Mouse (Mus musculus): ENCODE results near the gene Rpn2.
A peak's percentile ranks its signal among the peaks of the same experiment; 100 is the strongest.

Rpn2 gene

DNA sequence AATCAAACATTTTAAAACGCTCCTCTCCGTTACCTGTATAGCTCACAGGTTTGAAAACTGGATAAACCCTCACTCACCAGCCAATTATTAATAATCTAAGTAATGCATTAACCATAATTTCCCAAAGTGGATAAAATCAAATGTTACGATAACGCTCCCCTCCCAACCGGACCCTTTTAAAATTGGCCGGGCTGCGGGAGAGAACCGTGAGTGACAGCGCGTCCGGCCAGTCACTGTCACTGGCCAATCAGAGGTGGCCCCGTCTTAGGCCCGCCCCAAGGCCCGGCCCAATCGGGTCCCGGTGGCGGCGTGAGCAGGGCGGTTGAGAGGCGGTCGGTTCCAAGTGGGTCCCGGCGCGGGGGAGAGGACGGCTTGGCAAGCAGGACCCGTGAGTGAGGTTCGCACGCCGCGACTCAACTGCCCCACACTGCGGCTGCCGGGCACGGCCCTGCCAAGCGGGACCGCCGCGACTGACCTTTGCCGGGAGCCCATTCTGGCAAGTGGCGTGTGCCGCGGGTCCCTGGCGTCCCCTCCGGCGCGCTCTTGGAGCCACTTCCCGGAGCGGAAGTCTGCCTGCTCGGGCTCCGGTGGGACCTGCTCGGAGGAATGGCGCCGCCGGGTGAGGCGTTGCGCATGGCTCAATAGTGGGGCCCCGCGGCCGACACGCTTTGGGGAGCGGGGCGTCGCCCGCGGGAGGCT is at the start of gene Rpn2:
Rpn2 (plus strand) TSS at position 301 of the 699 bp plus-strand sequence.
- DNase-seq (ENCODE audit: low read depth in 2 of 2, low spot score in 2 of 2) = peak; percentile 90 to 93

DNA sequence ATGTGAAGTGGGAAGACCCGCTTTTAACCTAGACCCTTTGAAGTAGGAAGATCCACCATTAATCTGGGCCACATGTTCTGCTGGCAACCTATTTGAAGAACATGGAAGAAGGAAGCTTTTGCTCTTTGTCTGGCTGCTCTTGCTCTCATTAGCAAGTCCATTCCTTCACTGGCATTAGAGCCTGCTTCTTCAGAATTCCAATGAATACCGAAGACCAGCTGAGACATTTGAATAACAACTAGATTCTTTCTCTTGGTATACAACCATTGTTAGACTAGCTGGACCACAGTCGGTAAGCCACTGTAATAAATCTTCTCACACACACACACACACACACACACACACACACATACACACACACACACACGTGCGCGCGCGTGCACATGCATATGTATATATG is 42.9 kb upstream of the Rpn2 start:
- no peak for DNase-seq (ENCODE audit: low read depth in 2 of 2, low spot score in 2 of 2)

DNA sequence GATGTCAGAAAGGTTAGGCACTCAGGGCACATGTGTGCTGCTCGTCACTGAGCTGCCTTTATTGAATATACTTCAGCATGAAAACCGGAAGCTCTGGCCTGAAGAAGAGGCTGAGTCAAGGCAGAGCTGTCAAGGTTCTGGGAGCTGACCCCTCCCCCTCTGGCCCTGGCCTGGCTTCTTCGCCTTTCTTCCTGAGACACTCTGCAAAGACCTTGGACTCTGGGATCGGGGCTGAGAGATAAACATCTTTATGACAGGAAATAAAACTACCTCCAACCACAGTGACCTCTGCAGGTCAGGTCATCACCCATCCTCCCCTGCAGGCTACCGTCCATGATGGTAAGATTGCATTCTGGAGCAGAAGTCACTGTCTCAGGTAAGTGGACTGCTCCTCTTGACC is 33.8 kb upstream of the Rpn2 start:
- no peak for DNase-seq (ENCODE audit: low read depth in 2 of 2, low spot score in 2 of 2)

DNA sequence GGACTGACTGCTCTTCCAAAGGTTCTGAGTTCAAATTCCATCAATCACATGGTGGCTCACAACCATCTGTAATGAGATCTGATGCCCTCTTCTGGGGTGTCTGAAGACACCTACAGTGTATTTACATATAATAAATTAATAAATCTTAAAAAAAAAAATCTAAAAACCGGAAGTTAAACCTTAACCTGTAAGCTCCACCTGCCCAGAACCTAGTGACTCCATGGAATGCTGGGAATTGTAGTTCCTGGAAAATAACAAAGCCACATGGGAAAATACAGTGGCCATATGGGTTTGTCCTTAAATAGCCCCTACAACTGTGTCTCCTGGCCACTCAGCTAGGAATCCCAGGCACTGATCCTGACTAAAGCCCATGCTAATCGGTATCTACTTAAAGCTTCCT is 33.2 kb upstream of the Rpn2 start:
- no peak for DNase-seq (ENCODE audit: low read depth in 2 of 2, low spot score in 2 of 2)

DNA sequence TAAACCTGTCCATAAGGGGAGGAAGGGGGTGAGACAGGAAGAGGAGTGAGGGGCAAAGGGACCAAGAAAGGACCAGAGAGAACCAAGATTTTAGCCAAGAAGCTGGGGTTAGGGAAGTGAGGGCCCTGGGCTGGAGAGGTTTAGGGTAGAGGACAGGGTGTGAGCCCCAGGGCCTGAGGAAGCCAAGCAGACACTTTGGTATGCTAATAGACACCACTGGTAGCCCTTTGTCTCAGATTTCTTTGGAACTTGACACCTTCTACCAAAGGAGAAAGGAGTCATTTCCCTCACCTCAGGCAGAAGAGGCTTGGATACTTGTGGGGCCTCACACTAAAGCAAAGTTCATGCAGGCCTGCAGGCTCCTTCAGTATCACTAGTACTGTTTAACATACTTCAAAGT is 30.7 kb upstream of the Rpn2 start:
- DNase-seq (ENCODE audit: low read depth in 2 of 2, low spot score in 2 of 2) = no peak

DNA sequence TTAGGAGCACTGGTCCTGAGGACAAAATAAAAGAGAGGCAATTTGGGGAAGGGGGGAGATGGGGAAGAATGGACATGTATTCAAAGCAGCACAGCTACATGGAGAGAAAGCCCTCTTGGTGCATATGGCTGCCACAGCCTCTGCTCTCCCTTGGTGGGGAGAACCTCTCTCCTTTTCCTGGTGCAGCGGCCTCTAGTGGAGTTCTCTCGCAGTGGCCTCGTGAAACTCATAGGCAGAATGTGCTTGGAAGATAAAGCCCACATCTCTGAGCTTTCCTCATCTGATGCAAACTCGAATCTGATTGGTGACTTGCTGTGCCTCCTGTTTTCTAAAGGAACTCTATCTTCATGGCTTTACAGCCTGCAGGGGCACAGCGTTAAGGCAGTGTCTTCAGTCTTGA is 19.1 kb upstream of the Rpn2 start:
- DNase-seq (ENCODE audit: low read depth in 2 of 2, low spot score in 2 of 2) = peak; percentile 45 to 62

DNA sequence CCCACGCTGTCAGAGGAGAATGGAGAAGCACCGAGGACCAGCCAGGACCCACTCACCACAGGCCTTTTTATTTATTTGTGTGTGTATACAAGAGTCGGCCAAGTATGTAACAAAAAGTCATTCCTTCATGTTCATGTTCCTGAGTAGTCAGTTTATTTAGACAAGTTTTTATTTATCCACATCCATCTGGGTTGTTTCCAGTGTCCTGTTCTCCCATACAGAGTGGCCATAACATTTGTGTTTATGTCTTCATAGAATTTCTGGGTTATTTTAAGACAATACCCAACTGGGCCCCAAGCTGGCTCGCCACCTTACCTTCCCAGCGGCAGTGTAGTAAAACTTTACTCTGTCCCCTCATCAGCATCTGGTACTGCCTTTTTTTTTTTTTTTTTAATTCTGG is 16.9 kb upstream of the Rpn2 start:
- DNase-seq (ENCODE audit: low read depth in 2 of 2, low spot score in 2 of 2) = no peak

DNA sequence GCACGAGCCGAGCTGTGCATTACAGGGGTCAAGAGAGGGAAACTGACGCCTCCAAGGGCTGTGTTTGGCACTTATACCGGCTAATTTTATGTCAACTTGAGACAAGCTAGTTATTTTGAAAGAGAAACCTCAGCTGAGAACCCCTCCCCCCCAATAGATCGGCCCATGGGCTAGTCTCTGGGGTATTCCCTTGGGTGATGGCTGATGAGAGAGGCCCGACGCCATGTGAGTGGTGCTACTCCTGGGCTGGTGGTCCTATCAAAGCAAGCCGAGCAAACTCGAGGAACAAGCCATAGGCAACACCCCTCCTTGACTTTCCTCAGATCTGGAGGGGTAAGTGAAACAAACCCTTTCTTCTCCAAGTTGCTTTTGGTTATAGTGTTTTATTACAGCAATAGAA is 16.3 kb upstream of the Rpn2 start:
- no peak for DNase-seq (ENCODE audit: low read depth in 2 of 2, low spot score in 2 of 2)

DNA sequence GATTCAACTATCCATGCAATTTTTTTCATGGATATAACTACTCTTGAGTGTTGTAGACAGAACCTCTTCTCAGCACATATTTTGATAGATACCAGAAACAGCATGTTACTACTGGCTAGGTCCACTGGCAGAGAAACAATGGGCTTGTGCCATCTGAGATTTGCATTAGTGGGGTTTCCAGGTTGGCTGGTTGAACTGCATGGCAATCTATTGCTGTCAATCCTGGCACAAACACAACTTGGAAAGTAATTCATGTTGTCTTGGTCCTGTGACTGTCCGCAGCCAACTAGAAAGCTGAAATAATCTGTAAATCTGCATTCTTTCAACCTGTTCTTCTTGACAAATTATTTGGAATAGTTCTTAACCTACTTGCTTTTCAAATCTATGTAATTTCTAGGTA is 15.7 kb upstream of the Rpn2 start:
- DNase-seq (ENCODE audit: low read depth in 2 of 2, low spot score in 2 of 2) = no peak

DNA sequence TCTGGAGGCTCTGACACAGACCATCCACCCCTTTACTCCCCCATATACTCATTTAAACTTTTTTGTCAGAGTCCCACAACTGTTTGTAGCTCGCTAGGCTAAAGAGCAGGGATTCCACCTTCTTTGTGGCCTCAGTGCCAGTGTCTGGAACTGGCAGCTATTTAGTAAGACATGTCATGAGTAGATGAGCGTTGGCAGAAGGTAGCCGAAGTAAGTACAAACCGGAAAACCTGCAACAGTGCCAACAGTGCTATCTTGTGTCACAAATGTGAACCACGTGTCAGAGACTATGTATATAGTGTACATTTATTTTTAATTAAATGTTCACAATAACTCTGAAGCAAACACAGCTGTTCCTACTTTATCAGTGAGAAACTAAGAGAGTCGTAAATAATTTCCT is 15.0 kb upstream of the Rpn2 start:
- no peak for DNase-seq (ENCODE audit: low read depth in 2 of 2, low spot score in 2 of 2)

DNA sequence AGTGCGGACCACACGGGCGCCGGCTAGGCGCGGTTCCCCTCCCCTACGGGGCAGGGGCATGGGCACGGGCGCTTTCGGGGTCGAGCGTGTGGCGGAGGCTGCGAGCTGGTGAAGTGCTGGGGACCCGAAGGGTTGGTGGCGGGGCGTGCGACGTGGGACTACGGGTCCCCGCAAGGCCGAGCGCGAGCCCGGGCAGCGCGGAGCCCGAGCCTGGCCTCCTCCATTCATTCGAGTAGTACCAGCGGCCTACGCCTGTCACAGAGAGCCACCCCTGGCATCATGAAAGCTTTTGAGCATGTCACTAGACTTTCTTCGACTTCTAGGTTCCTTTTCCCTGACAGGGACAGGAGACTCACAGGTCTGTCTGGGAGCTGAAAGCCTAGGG is 591 bp downstream of the Rpn2 start, which contains the start of gene Mroh8:
Mroh8 (minus strand) TSS at position 134 of the 385 bp plus-strand sequence.
- DNase-seq (ENCODE audit: low read depth in 2 of 2, low spot score in 2 of 2) = peak in 1 of 2 experiments; percentile 8

DNA sequence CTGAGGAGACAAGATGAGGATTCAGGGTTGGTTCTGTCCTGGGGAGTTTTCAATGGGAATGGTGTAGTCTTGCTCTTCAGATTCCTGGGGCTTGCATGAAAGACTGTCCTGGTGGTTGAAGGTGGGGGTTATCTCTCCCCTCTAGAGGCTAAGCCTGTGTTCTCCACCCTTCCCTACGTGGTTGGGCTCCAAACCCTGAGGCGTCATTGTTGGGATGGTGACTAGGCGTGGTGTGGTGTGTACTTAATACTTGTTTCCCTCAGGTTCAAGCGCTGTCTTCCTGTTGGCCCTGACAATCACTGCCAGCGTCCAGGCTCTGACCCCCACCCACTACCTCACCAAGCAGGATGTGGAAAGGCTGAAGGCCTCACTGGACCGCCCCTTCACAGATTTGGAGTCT is 4.5 kb downstream of the Rpn2 start:
- DNase-seq (ENCODE audit: low read depth in 2 of 2, low spot score in 2 of 2) = no peak

DNA sequence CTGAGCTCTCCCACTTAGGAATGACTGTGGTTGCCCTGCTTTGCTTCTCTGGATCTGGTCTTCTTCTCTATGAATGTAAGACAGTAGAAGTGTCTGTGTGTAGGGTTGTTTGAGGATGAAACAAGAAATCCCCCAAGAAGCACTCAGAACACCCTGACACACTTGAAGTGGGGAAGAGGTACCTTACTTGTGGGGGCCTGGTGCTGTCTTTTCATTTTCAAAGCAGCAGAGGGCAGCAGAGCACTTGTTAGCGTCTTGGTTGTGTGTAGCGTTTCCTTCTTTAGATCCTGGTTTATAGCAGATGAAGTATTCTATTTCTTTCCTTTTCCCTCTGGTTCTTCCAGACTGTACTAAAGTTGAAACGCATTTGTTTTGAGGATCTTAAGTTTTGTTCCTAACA is 8.7 kb downstream of the Rpn2 start:
- DNase-seq (ENCODE audit: low read depth in 2 of 2, low spot score in 2 of 2) = peak; percentile 9 to 30

DNA sequence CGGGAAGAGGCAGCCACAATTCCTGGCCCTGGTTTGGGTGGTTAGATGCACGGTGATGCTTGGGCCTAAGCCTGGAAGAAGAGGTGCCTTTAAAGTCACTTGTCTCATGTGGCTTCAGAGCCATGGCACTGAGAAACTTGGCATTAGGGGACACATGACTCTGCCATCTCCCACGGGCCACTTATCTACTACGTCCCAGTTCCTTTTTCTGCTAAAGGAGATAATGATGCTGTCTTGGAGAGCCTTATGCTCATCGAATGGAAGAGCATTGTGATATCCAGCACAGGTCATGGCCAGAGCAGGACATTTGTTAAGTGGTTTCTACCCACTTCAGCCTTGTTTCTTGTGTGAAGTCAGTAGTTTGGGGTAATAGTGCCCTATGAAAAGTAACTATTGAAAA is 10.2 kb downstream of the Rpn2 start:
- no peak for DNase-seq (ENCODE audit: low read depth in 2 of 2, low spot score in 2 of 2)

DNA sequence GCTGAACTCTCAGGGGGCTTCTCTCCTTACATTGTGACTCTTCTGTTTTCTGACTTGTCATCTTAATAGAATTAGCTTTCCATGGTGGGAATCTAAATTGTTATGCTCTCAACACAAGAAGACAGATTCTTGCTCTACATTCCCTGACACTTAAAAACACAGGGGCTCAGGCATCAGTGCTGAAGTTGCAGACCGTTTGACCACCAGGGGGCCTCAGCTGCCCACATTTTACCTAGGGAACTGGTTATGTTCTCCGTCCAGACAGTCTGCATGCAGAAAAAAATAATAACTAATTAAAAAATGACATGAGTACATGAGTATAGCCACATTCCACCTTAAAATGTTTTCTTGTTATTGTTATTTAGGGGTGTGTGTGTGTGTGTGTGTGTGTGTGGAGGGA is 13.3 kb downstream of the Rpn2 start:
- peak; percentile 32 to 49 for DNase-seq (ENCODE audit: low read depth in 2 of 2, low spot score in 2 of 2)

DNA sequence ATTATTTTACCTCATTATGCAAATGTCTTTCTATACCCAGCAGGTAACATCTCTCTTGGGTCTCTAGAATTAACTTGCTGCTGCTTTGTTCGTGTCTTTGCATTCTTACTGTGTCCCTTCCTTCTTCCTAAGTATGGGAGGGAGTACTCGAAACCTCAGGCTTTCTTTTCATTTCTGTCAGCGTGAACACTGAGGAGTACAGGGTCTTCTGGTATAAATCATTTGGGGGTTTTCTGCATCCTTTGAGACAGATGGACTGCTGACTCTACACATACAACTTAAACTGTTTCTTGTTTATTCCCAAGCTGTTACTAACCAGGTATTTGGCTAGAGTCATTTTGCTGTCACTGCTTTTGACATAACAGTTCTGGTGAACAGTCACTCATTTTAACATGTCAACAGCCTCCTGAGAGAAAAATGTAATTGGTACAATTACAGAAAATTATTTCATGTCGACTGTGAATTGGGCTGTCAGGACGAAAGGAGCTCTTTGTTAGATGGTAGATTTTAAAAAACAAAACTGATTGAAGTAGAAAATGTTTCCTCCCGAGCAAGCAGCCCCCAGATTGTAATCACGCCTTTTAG is 17.4 kb downstream of the Rpn2 start:
- no peak for DNase-seq (ENCODE audit: low read depth in 2 of 2, low spot score in 2 of 2)

DNA sequence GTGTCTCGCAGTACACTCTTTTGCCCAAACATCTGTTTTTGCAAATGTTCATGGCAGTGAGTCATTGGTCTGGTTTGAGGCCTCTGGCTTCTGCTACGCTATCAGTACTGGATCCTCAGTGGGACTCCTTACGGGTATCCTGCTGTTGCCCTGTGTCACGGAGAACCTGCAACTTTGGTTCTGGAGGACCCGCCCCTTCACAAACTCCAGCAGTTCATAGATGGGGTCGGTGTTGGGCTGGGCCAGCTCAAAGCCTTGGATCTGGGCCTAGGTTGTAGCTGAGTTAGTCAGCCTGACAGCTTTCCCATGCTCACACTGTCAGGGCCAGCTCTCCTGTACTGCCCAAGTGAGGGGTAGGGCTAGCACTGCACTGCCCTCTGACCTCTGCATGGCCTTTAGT is 21.2 kb downstream of the Rpn2 start:
- no peak for DNase-seq (ENCODE audit: low read depth in 2 of 2, low spot score in 2 of 2)

DNA sequence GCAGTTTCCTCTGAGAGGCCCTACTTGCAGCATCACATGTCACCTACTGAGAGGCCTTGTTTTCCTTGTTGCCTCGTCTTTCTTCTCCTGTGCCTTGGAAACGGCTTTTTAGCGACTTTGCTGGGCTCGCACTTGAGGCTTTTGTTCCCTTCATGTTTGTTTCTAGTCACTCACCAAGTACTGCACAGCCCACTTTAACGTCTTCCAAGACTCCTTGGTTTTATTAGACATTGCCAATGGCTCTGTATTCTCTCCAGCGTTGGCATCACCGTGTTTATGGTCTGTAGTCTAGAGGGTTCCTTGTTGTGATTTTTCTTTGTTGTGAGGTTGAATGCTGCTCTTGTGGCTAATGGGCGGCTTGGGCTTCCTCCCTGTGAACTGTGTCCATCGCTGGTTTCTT is 24.3 kb downstream of the Rpn2 start:
- no peak for DNase-seq (ENCODE audit: low read depth in 2 of 2, low spot score in 2 of 2)

DNA sequence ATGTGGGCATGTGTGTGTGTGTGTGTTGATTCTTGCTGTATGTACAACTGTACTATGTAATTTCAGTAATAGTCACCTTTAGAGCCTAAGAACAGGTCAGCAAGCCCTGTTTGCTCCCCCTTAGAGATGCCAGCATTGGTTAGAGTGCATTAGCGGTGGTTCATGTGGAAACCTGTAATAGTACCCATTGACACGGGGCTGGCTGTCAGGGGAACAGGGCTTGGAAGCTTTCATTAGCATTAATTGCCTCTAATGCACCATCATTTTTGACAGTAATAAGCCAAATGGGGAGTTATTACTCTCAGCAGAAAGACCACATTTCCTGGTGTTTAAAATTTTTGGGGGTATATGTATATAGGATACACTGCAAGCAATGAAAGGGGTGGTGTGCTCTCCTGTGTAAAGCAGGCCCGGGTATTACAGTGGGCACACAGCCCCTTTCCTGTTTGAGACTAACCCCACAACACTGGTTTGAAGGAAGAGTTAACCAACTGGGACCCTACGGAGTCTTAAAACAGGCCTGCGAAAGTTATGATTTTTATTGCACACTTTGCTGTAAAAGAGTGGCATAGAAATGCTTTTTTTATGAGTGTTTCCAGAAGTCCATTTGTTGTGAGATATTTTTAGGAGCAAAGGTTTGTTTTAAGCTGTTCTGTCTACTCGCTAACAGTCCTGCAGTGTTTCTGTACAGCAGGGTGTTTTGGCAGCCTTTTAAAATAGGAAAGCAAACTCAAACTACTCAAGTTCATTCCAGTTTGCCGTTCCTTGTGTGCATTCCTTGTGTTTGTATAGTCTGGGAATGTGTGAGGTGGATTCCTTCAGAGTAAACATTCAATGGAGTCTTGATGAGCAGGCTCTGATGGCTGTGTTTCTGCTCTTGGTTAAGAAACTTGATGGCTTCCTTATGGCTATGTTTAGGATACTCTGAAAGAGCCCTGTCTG is 27.5 kb downstream of the Rpn2 start:
- no peak for DNase-seq (ENCODE audit: low read depth in 2 of 2, low spot score in 2 of 2)

DNA sequence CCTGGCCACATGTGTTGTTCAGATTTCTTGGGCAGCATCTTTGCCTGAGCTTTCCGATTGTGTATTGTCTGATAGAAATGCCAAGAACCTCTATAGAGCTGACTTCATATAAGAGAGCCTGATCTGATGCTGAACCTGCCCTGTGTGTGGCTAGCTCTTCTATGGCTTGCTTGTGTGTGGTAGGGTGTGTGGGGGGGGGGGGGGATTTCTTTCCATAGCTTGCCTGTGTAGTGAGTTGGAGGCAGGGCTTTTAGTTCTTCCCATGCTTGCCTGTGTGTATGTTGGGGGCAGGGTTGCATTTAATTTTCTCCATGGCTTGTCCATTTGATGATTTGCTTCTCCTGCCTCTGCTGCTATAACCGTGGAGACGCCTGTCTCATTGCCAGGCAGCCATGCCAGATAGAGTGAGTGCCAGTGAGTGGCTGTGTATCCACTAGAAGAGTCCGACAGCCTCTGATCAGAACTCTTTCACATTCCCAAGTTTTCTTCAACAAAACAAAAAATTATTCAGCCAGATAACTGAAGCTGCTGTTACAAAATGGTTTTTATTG is 29.0 kb downstream of the Rpn2 start:
- no peak for DNase-seq (ENCODE audit: low read depth in 2 of 2, low spot score in 2 of 2)

DNA sequence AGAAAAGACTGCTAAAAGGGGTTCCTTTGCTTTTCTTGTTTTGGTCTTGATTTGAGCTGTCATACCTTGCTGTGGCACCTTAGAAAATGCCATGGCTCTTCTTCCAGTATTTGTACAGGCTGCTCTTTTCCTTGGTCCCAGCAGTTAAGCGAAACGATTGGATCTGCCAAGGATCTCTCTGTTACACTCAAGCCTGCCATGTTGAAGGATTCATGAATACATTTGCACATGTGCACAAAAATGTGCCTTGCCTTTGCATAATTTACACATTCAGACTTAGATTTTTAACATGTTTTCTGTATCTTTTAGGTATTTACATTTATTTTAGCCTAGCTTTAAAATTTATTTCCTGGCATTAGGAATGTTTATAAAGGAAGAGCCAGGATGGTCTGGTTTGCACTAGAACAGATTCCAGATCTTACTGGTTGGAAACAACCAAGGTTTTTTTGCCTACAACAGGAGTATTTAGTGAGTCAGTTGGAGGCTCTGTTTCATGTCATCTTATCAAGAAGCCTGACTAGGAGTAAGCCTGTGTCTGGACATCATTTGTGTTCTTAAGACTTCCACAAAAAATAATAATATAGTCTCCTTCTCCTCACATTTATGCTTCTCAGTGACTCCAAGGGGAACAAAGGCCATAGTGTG is 29.6 kb downstream of the Rpn2 start:
- DNase-seq (ENCODE audit: low read depth in 2 of 2, low spot score in 2 of 2) = no peak

All from CD8-positive naive resting alpha-beta T cell, adult 2 months (primary cell).